Mouse (Mus musculus) gastrocnemius, postnatal 14 days (tissue): ENCODE measurements around the gene Ass1. TPM values are rescaled to one million over a fixed set of nuclear protein-coding genes. Genes with fewer than 3 reads are reported as not detected.
A peak's percentile ranks its signal among the peaks of the same experiment; 100 is the strongest.

Experiments used
- DNase-seq: peaks from one replicate; pipeline ENCODE4 v3.0.0; 2021; ENCODE audit warnings: mixed read lengths
- intact Hi-C: fragments of 180-260 bp; cut with DNase I; formaldehyde crosslinking; loops from one replicate; pipeline ENCODE4 v1.15.1; 2025; ENCODE audit warnings: low total_unique reads
- long read RNA-seq, 2 experiments: library from polyadenylated mRNA; stranded (forward); transcript quantifications; one replicate each; pipeline ENCODE4 v2.0.0; 2021
- total RNA-seq, 2 experiments: library from RNA; stranded (reverse); gene quantifications; 2 replicates each; pipeline ENCODE4 v1.2.3; 2021

Gene Ass1
- total RNA-seq, result 1 to 10 TPM; 1.2 to 2.0 TPM
- long read RNA-seq, experiment 1, partial matches to known transcripts, result 0 of 1 reads
- long read RNA-seq, experiment 1, other reads (novel, unspliced or antisense), result 0 of 1 reads
- long read RNA-seq, experiment 2, partial matches to known transcripts, result 0 of 1 reads
- long read RNA-seq, experiment 2, other reads (novel, unspliced or antisense), result 0 of 1 reads

- intact Hi-C loops, result no loop called here
- DNase-seq, result peak; percentile 54
Observed at GRCm38 (mm10) chr2:31469931-31470682, at the start of gene Ass1. Gene Ass1 (plus strand): TSS chr2:31470207.

- DNase-seq, result no peak
- intact Hi-C loops, result no loop called here
Observed at GRCm38 (mm10) chr2:31420914-31421313, 49.1 kb upstream of the Ass1 start.

- intact Hi-C loops, result no loop called here
- DNase-seq, result no peak
Observed at GRCm38 (mm10) chr2:31422576-31422975, 47.4 kb upstream of the Ass1 start.

- no peak for DNase-seq
- intact Hi-C loops, result no loop called here
Observed at GRCm38 (mm10) chr2:31431477-31431876, 38.5 kb upstream of the Ass1 start.

- intact Hi-C loops, result loop anchor here (2.0 kb wide), 1 partner anchor 38 kb away; no protein-coding TSS in a partner anchor
- DNase-seq, result no peak
Observed at GRCm38 (mm10) chr2:31434746-31435145, 35.3 kb upstream of the Ass1 start.

- DNase-seq, result peak; percentile 44
- intact Hi-C loops, result loop anchor here (2.0 kb wide), 1 partner anchor 37 kb away; no protein-coding TSS in a partner anchor
Observed at GRCm38 (mm10) chr2:31435567-31435966, 34.4 kb upstream of the Ass1 start.

GRCm38 (mm10) chr2:31437480-31438245 lies 32.3 kb upstream of the Ass1 start:
- intact Hi-C loops, result no loop called here

GRCm38 (mm10) chr2:31439576-31439975 lies 30.4 kb upstream of the Ass1 start:
- intact Hi-C loops, result no loop called here
- no peak for DNase-seq

More at GRCm38 (mm10) chr2:31437480-31438245, 32.3 kb upstream of the Ass1 start:
- DNase-seq, result no peak

- DNase-seq, result no peak
- intact Hi-C loops, result no loop called here
Observed at GRCm38 (mm10) chr2:31442480-31443160, 27.4 kb upstream of the Ass1 start.

GRCm38 (mm10) chr2:31446036-31446435 lies 24.0 kb upstream of the Ass1 start:
- intact Hi-C loops, result no loop called here
- no peak for DNase-seq

GRCm38 (mm10) chr2:31446456-31446855 lies 23.6 kb upstream of the Ass1 start:
- no peak for DNase-seq
- intact Hi-C loops, result no loop called here

GRCm38 (mm10) chr2:31447536-31447935 lies 22.5 kb upstream of the Ass1 start:
- DNase-seq, result no peak
- intact Hi-C loops, result no loop called here

GRCm38 (mm10) chr2:31448756-31449440 lies 21.1 kb upstream of the Ass1 start:
- DNase-seq, result no peak
- intact Hi-C loops, result no loop called here

GRCm38 (mm10) chr2:31449441-31449815 lies 20.6 kb upstream of the Ass1 start:
- DNase-seq, result peak; percentile 51
- intact Hi-C loops, result no loop called here

- DNase-seq, result no peak
- intact Hi-C loops, result no loop called here
Observed at GRCm38 (mm10) chr2:31449902-31450301, 20.1 kb upstream of the Ass1 start.

- DNase-seq, result no peak
- intact Hi-C loops, result no loop called here
Observed at GRCm38 (mm10) chr2:31450661-31451060, 19.3 kb upstream of the Ass1 start.

- intact Hi-C loops, result no loop called here
- no peak for DNase-seq
Observed at GRCm38 (mm10) chr2:31451530-31451929, 18.5 kb upstream of the Ass1 start.

GRCm38 (mm10) chr2:31453011-31453410 lies 17.0 kb upstream of the Ass1 start:
- intact Hi-C loops, result no loop called here
- no peak for DNase-seq

- intact Hi-C loops, result no loop called here
- DNase-seq, result peak; percentile 37
Observed at GRCm38 (mm10) chr2:31453559-31454177, 16.3 kb upstream of the Ass1 start.
